24 mouse cellular contexts compared by ENCODE assay signal in the genomic region with DNA sequence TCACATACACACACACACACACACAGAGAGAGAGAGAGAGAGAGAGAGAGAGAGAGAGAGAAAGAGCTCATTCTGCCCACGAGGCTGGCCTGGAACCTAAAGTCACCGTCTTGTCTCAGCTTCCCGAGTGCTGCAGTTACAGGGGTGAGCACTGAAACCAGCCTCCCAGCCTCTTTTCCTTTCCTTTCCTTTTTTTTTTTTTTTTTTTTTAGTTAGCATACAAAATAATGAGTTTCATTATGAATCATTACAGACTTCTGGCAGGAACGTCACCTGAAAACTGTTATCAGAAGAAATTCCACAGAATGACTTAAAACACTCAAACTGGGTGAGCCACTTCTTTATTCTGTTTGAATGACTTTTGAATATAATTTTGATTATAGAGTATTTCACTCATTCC. TPM values are rescaled to one million over a fixed set of nuclear protein-coding genes. Genes with fewer than 3 reads are reported as not detected.
DNase-seq lines count a peak whose midpoint lies in the region; ATAC-seq and TF ChIP-seq lines count a peak whose summit lies in the region.
"Had no signal": no experiment of that assay in that cellular context is flagged by ENCODE, and none has a peak within 500 bp of the region (broad histone marks: within the 10 kb centered on the region; RNA-seq: fewer than 3 reads in every experiment).

No protein-coding gene starts in this region.

- H3K4me1 ChIP-seq in forebrain, postnatal 0 days (ENCODE audit: insufficient read depth), result no peaks in the 10 kb centered on the region
- no peaks in the 10 kb centered on the region for H3K4me1 ChIP-seq in forebrain, embryonic 14.5 days (ENCODE audit: control insufficient read depth, insufficient read depth, low read length)
- no peaks in the 10 kb centered on the region for H3K4me1 ChIP-seq in lung, postnatal 0 days (ENCODE audit: insufficient read depth, low read depth, low read length)
- no peaks in the 10 kb centered on the region; the same call in 1 of the 2 replicates for H3K4me1 ChIP-seq in kidney, embryonic 16.5 days (ENCODE audit: insufficient read depth, low read length)

- no peak overlapping the region for H3K9ac ChIP-seq in forebrain, postnatal 0 days
- H3K9ac ChIP-seq in forebrain, embryonic 14.5 days (ENCODE audit: low read length), result no peak overlapping the region
- H3K9ac ChIP-seq in lung, postnatal 0 days (replicated peaks; ENCODE audit: low read depth), result no peak overlapping the region
- H3K9ac ChIP-seq in kidney, embryonic 16.5 days (replicated peaks; ENCODE audit: low read length), result no peak overlapping the region
- H3K9ac ChIP-seq: embryonic facial prominence, embryonic 13.5 days; embryonic facial prominence, embryonic 15.5 days; forebrain, embryonic 12.5 days; forebrain, embryonic 15.5 days had no signal

- DNase-seq in forebrain, postnatal 0 days, result no peak
- no peak for DNase-seq in forebrain, embryonic 14.5 days (ENCODE audit: low spot score)
- peak; percentile 28 for DNase-seq in lung, postnatal 0 days (ENCODE audit: low spot score)
- no peak for DNase-seq in lung, postnatal 4 days
- DNase-seq: adrenal gland, adult 2 months; adrenal gland, postnatal 10 days; adrenal gland, postnatal 25 days; B cell, adult 2 months; cerebellum, adult 11 months; cerebellum, adult 18-20 months; cerebellum, adult 8-10 months; cerebellum, adult 9-11 months; cerebellum, postnatal 14 days; cerebellum, postnatal 36 days; embryo, embryonic 11 days had no signal

- WGBS in forebrain, postnatal 0 days, result 70% methylated on average over 4 of the region's 4 CpGs
- WGBS in forebrain, embryonic 14.5 days, result 88% methylated on average over 4 of the region's 4 CpGs
- 44% methylated on average over 4 of the region's 4 CpGs for WGBS in lung, postnatal 0 days
- 79% methylated on average over 4 of the region's 4 CpGs for WGBS in kidney, embryonic 16.5 days

- no peaks in the 10 kb centered on the region for H3K27me3 ChIP-seq in forebrain, postnatal 0 days (ENCODE audit: insufficient read depth, low read length)
- no peaks in the 10 kb centered on the region for H3K27me3 ChIP-seq in forebrain, embryonic 14.5 days (replicated peaks; ENCODE audit: control insufficient read depth, insufficient read depth, low read length)
- H3K27me3 ChIP-seq in lung, postnatal 0 days (replicated peaks; ENCODE audit: insufficient read depth, low read length), result no peaks in the 10 kb centered on the region
- no peaks in the 10 kb centered on the region for H3K27me3 ChIP-seq in kidney, embryonic 16.5 days (ENCODE audit: insufficient read depth, low read length)
- H3K27me3 ChIP-seq: embryonic facial prominence, embryonic 13.5 days; embryonic facial prominence, embryonic 15.5 days; forebrain, embryonic 12.5 days; forebrain, embryonic 15.5 days had no signal

- no peak overlapping the region for H3K4me2 ChIP-seq in forebrain, postnatal 0 days (ENCODE audit: low read depth)
- no peak overlapping the region for H3K4me2 ChIP-seq in forebrain, embryonic 14.5 days (ENCODE audit: low read length)
- no peak overlapping the region for H3K4me2 ChIP-seq in lung, postnatal 0 days (replicated peaks; ENCODE audit: low read depth, low read length)
- no peak overlapping the region for H3K4me2 ChIP-seq in kidney, embryonic 16.5 days (replicated peaks; ENCODE audit: low read depth, low read length)
- H3K4me2 ChIP-seq: embryonic facial prominence, embryonic 13.5 days; embryonic facial prominence, embryonic 15.5 days; forebrain, embryonic 12.5 days; forebrain, embryonic 15.5 days had no signal

- no peak overlapping the region for H3K27ac ChIP-seq in forebrain, postnatal 0 days (ENCODE audit: low read depth, low read length)
- H3K27ac ChIP-seq in forebrain, embryonic 14.5 days (ENCODE audit: low read depth, low read length), result no peak overlapping the region
- no peak overlapping the region for H3K27ac ChIP-seq in lung, postnatal 0 days (ENCODE audit: low read length)
- no peak overlapping the region for H3K27ac ChIP-seq in kidney, embryonic 16.5 days (ENCODE audit: low read length)
- H3K27ac ChIP-seq: embryonic facial prominence, embryonic 13.5 days; embryonic facial prominence, embryonic 15.5 days; forebrain, embryonic 10.5 days; forebrain, embryonic 12.5 days; forebrain, embryonic 15.5 days had no signal

- H3K36me3 ChIP-seq in forebrain, postnatal 0 days (ENCODE audit: insufficient read depth), result no peaks in the 10 kb centered on the region
- no peaks in the 10 kb centered on the region for H3K36me3 ChIP-seq in forebrain, embryonic 14.5 days (ENCODE audit: control insufficient read depth, insufficient read depth, low read length)
- H3K36me3 ChIP-seq in lung, postnatal 0 days (ENCODE audit: insufficient read depth, low read length), result no peaks in the 10 kb centered on the region
- no peaks in the 10 kb centered on the region for H3K36me3 ChIP-seq in kidney, embryonic 16.5 days (ENCODE audit: insufficient read depth, low read length)
- H3K36me3 ChIP-seq: embryonic facial prominence, embryonic 13.5 days; embryonic facial prominence, embryonic 15.5 days; forebrain, embryonic 10.5 days; forebrain, embryonic 12.5 days; forebrain, embryonic 15.5 days had no signal

- peak; percentile 19; the same call in 1 of the 2 replicates for ATAC-seq in forebrain, postnatal 0 days
- no peak for ATAC-seq in forebrain, embryonic 14.5 days
- ATAC-seq in lung, postnatal 0 days, result no peak
- no peak for ATAC-seq in kidney, embryonic 16.5 days (ENCODE audit: low FRiP score, low TSS enrichment)
- ATAC-seq: CD4-positive, CD25-positive, alpha-beta regulatory T cell, adult 4 months; forebrain, embryonic 15.5 days had no signal

- no peak overlapping the region for H3K4me3 ChIP-seq in forebrain, postnatal 0 days (ENCODE audit: low read depth, low read length)
- H3K4me3 ChIP-seq in forebrain, embryonic 14.5 days (ENCODE audit: low read depth, low read length), result no peak overlapping the region
- no peak overlapping the region for H3K4me3 ChIP-seq in lung, postnatal 0 days (ENCODE audit: low read depth, low read length)
- no peak overlapping the region for H3K4me3 ChIP-seq in kidney, embryonic 16.5 days (ENCODE audit: low read length)
- H3K4me3 ChIP-seq: embryonic facial prominence, embryonic 13.5 days; embryonic facial prominence, embryonic 15.5 days; erythroblast, embryonic 14.5 days; forebrain, embryonic 10.5 days; forebrain, embryonic 12.5 days; forebrain, embryonic 15.5 days had no signal

- no peak for TF ChIP-seq EP300 in lung, postnatal 0 days (IDR thresholded peaks at IDR 0.05)

- TF ChIP-seq CTCF in forebrain, postnatal 0 days (IDR thresholded peaks at IDR 0.05; ENCODE audit: low read depth), result no peak
- TF ChIP-seq CTCF in lung, postnatal 0 days (IDR thresholded peaks at IDR 0.05), result no peak

- H3K9me3 ChIP-seq in forebrain, postnatal 0 days (ENCODE audit: low read length), result no peaks in the 10 kb centered on the region
- no peaks in the 10 kb centered on the region for H3K9me3 ChIP-seq in forebrain, embryonic 14.5 days (replicated peaks; ENCODE audit: control insufficient read depth, low read length)
- no peaks in the 10 kb centered on the region for H3K9me3 ChIP-seq in lung, postnatal 0 days (ENCODE audit: low read length)
- no peaks in the 10 kb centered on the region for H3K9me3 ChIP-seq in kidney, embryonic 16.5 days (ENCODE audit: low read length)
- H3K9me3 ChIP-seq: embryonic facial prominence, embryonic 13.5 days; embryonic facial prominence, embryonic 15.5 days; forebrain, embryonic 10.5 days; forebrain, embryonic 12.5 days; forebrain, embryonic 15.5 days had no signal

RNA-seq across cellular contexts. Expression of gene Mmgt2, which starts 31.5 kb away (rescaled TPM):
- 22.6 and 37.0 TPM in 2 replicates for total RNA-seq in forebrain, postnatal 0 days (2014; rRNA removed)
- polyA plus RNA-seq in forebrain, postnatal 0 days (2015; fragmentation: Nextera tagmentation; extraction: Ambion mirVana), result 22.4 and 23.3 TPM in 2 replicates
- 27.4 and 29.7 TPM in 2 replicates for polyA plus RNA-seq in forebrain, embryonic 14.5 days (2014; fragmentation: Nextera tagmentation; extraction: Ambion mirVana)
- 22.3 and 27.9 TPM in 2 replicates for polyA plus RNA-seq in lung, postnatal 0 days (2015; fragmentation: Nextera tagmentation; extraction: Ambion mirVana)
- 66.2 and 68.1 TPM in 2 replicates for polyA plus RNA-seq in kidney, embryonic 16.5 days (2015; fragmentation: Nextera tagmentation; extraction: Ambion mirVana)

RNA-seq across cellular contexts. Expression of gene Lrrc75a, which starts 31.6 kb away (rescaled TPM):
- total RNA-seq in forebrain, postnatal 0 days (2014; rRNA removed), result 13.2 and 18.1 TPM in 2 replicates
- polyA plus RNA-seq in forebrain, postnatal 0 days (2015; fragmentation: Nextera tagmentation; extraction: Ambion mirVana), result 6.5 and 7.1 TPM in 2 replicates
- 9.6 and 9.9 TPM in 2 replicates for polyA plus RNA-seq in forebrain, embryonic 14.5 days (2014; fragmentation: Nextera tagmentation; extraction: Ambion mirVana)
- polyA plus RNA-seq in lung, postnatal 0 days (2015; fragmentation: Nextera tagmentation; extraction: Ambion mirVana), result 15.0 and 18.2 TPM in 2 replicates
- 13.8 and 15.6 TPM in 2 replicates for polyA plus RNA-seq in kidney, embryonic 16.5 days (2015; fragmentation: Nextera tagmentation; extraction: Ambion mirVana)

RNA-seq across cellular contexts. Expression of gene Zfp287, which starts 51.8 kb away (rescaled TPM):
- 26.5 and 32.8 TPM in 2 replicates for total RNA-seq in forebrain, postnatal 0 days (2014; rRNA removed)
- polyA plus RNA-seq in forebrain, postnatal 0 days (2015; fragmentation: Nextera tagmentation; extraction: Ambion mirVana), result 9.9 and 14.4 TPM in 2 replicates
- 15.3 and 20.8 TPM in 2 replicates for polyA plus RNA-seq in forebrain, embryonic 14.5 days (2014; fragmentation: Nextera tagmentation; extraction: Ambion mirVana)
- 2.5 and 3.3 TPM in 2 replicates for polyA plus RNA-seq in lung, postnatal 0 days (2015; fragmentation: Nextera tagmentation; extraction: Ambion mirVana)
- 7.5 and 9.1 TPM in 2 replicates for polyA plus RNA-seq in kidney, embryonic 16.5 days (2015; fragmentation: Nextera tagmentation; extraction: Ambion mirVana)
- total RNA-seq: MEL had no signal
- polyA plus RNA-seq: erythroblast, embryonic 14.5 days had no signal
